Mouse (Mus musculus) kidney, postnatal 10 days (tissue): ENCODE measurements around the gene Bnip1.

Source experiments
- DNase-seq: peaks from one replicate; pipeline ENCODE4 v3.0.0; 2021; ENCODE audit warnings: mixed read lengths

Gene Bnip1

GRCm38 (mm10) chr17:26840922-26841731 lies 60.3 kb downstream of the Bnip1 start:
- no peak for DNase-seq

DNA sequence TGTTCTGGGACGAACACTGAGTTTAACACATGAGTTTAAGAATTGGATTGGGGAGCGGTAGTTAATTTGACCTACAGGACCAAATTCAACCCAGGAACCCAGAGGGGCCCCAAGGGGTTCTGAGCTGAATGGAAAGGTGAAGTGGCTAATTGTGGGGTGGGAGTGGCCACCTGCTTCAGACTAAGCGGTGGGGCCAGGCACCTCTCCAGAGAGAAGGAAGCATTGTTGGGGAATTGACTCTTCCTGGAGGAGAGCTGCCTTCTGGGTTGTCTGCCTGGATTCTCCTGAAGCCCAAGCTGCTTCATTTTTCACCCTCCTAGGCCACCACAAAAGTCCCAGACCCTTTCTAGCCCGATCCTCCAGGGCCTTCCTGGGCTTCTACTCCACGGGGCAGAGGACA lies 61.1 kb downstream of the Bnip1 start:
- no peak for DNase-seq
